In the genomic region with DNA sequence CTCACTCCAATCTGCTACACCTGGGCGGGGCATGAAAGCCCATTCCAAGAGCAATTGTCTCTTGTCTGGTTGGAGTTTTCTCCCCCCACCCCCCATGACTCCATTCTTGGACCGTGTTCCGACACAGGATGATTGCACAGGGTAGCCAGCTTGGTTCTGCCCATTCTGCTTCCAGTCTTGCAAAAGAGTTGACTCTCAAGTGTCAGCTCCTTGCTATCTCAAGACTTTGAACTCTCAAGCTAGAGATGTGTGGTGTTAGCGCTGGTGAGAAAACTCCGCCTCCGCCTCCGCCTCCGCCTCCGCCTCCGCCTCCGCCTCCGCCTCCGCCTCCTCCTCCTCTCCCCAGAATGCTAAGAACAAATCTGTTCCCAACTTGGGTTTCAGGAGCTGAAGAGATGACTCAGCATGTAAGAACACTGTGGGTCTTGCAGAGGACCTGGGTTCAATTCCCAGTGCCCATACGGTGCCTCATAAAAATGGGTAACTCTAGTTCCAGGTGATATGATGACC, we compare ENCODE assay signal across 22 mouse cellular contexts.
"Had no signal": no experiment of that assay in that cellular context is flagged by ENCODE, and none has a peak within 500 bp of the region (broad histone marks: within the 10 kb centered on the region; RNA-seq: fewer than 3 reads in every experiment).

No protein-coding gene starts in this region.

- H3K9ac ChIP-seq: limb, embryonic 13.5 days; liver, embryonic 12.5 days; liver, embryonic 15.5 days; lung, embryonic 15.5 days; midbrain, embryonic 13.5 days; neural tube, embryonic 13.5 days had no signal

- H3K4me3 ChIP-seq: limb, embryonic 13.5 days; liver, embryonic 12.5 days; liver, embryonic 15.5 days; lung, embryonic 15.5 days; megakaryocyte, embryonic 14.5 days; midbrain, embryonic 10.5 days; midbrain, embryonic 13.5 days; myocyte; neural tube, embryonic 13.5 days had no signal

- H3K9me3 ChIP-seq: limb, embryonic 13.5 days; liver, embryonic 12.5 days; liver, embryonic 15.5 days; lung, embryonic 15.5 days; megakaryocyte, embryonic 14.5 days; midbrain, embryonic 10.5 days; midbrain, embryonic 13.5 days; neural tube, embryonic 13.5 days had no signal

- DNase-seq: kidney, adult 9 months; kidney, postnatal 14 days; left cerebral cortex, postnatal 4 days; liver; lung, adult 18-20 months; lung, postnatal 10 days; lung, postnatal 36 days; retina, postnatal 1 day; thymus, adult 2 months; thymus, postnatal 14 days; thymus, postnatal 4 days had no signal

- H3K4me2 ChIP-seq: limb, embryonic 13.5 days; liver, embryonic 12.5 days; liver, embryonic 15.5 days; lung, embryonic 15.5 days; midbrain, embryonic 13.5 days; neural tube, embryonic 13.5 days had no signal

- H3K27ac ChIP-seq: limb, embryonic 13.5 days; liver, embryonic 12.5 days; liver, embryonic 15.5 days; lung, embryonic 15.5 days; midbrain, embryonic 10.5 days; midbrain, embryonic 13.5 days; neural tube, embryonic 13.5 days; stomach, postnatal 0 days had no signal

- ATAC-seq: liver, embryonic 12.5 days; midbrain, embryonic 13.5 days; midbrain, embryonic 16.5 days had no signal

- H3K36me3 ChIP-seq: limb, embryonic 13.5 days; liver, embryonic 12.5 days; liver, embryonic 15.5 days; lung, embryonic 15.5 days; midbrain, embryonic 10.5 days; midbrain, embryonic 13.5 days; neural tube, embryonic 13.5 days had no signal

- H3K4me1 ChIP-seq: liver, embryonic 15.5 days; megakaryocyte, embryonic 14.5 days had no signal

- H3K27me3 ChIP-seq: limb, embryonic 13.5 days; liver, embryonic 12.5 days; liver, embryonic 15.5 days; lung, embryonic 15.5 days; megakaryocyte, embryonic 14.5 days; midbrain, embryonic 13.5 days had no signal
